Mouse (Mus musculus) cortical plate, adult 2 months (tissue): ENCODE measurements around the gene Cd24a. TPM values are rescaled to one million over a fixed set of nuclear protein-coding genes. Genes with fewer than 3 reads are reported as not detected.

Experiments
- H3K27ac ChIP-seq: fragments of 200-500 bp; 2 replicates; pipeline ENCODE4 v1.5.1; 2012; ENCODE audit warnings: low read length, control low read depth, inconsistent platforms; ENCODE audit not compliant: insufficient read depth
- H3K4me1 ChIP-seq: fragments of 200-500 bp; 2 replicates; pipeline ENCODE4 v1.6.1; 2011; ENCODE audit warnings: low read length; ENCODE audit not compliant: control insufficient read depth, insufficient read depth
- H3K4me3 ChIP-seq: fragments of 200-500 bp; 2 replicates; pipeline ENCODE4 v1.5.1; 2011; ENCODE audit warnings: mild to moderate bottlenecking, low read length, control low read depth; ENCODE audit not compliant: insufficient read depth
- CTCF ChIP-seq: fragments of 200-500 bp; IDR thresholded peaks from 2 replicates; pipeline ENCODE4 v1.5.1; 2011; ENCODE audit warnings: mild to moderate bottlenecking, control low read depth, low read length; ENCODE audit not compliant: insufficient read depth; ENCODE audit errors: extremely low read depth
- POLR2A ChIP-seq: fragments of 200-500 bp; IDR thresholded peaks from 2 replicates; pipeline ENCODE4 v1.6.1; 2011; ENCODE audit warnings: mild to moderate bottlenecking, low read length, control low read depth; ENCODE audit not compliant: insufficient read depth; ENCODE audit errors: extremely low read depth
- polyA plus RNA-seq: library from polyadenylated mRNA; depleted of rRNA; stranded (reverse); fragments of >200 nt; gene quantifications from 2 replicates; pipeline ENCODE4 v1.2.3, GENCODE M21; 2012

The Cd24a gene
- polyA plus RNA-seq, 1 experiment: 13.5 TPM

DNA sequence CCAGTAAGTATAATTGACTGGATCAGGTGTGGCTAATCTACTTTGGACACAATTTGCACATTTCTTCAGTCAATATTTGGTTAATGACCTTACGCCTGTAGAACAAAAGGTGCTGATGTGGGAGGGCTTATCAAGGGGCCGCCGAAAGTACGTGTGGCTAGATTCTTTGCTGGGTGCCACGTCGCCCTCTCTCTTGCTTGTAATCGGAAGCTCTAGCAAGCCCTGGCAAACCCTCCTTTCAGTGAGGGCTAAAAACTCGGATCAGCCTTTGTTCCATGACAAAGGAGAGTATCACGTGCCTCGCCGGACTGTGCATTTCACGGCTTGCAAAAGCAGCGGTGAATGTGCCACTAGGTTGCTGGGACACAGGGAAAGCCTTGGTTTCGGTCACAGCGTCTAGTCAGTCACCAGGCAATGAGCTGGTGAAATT, 2.6 kb downstream of the Cd24a start:
- H3K4me1 ChIP-seq: 0 out of 2 replicates have a peak, but pooled peaks cover 1% of the 10 kb centered on the region
- TF ChIP-seq POLR2A (no peak), CTCF (no peak)
- H3K27ac ChIP-seq: no peak overlapping the region
- H3K4me3 ChIP-seq: peak overlapping the region; percentile 30

DNA sequence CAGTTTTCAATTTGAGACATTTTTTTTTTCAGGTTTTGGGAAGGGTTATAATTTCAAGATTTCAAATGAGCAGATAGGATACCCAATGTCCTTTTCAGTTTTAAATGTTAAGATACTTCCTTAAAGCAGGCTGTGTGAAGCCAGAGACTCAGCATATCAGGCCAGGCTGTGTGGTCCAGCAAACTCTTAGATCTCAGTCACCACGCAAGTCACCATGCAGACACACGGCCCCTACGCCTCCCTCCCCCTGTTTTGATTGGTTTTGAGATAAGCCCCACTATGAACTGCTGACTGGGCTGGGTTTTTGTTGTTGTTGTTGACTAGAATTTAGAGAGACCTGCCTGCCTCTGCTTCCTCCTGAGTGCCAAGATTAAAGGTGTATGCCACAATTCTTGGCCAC, 3.2 kb downstream of the Cd24a start:
- Histone ChIP-seq H3K27ac (no peak overlapping the region), H3K4me1 (0 out of 2 replicates have a peak, but pooled peaks cover 1% of the 10 kb centered on the region), H3K4me3 (no peak overlapping the region; the same call in 1 of the 2 replicates)
- TF ChIP-seq CTCF: no peak
- no peak for TF ChIP-seq POLR2A

DNA sequence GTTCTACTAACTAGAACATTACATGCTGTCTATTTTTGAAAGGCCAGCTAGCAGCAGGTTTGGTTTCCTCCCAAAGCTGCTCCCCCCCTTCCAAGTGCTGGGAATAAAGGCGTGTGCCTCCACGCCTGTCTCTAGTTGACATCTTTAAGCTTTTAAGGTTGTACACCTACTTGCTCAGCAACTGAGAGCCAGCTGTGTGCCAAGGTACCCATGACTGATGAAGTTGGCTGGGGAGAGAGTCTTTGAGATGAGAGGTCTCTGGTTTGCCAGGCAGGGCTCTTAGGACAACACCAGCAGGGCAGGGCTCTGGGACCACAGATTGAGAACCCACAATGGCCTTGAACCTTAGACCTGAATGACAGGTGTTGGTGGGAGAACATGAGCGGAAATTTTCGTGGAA, 6.5 kb downstream of the Cd24a start:
- H3K4me3 ChIP-seq: no peak overlapping the region
- TF ChIP-seq CTCF (no peak), POLR2A (no peak)
- H3K4me1 ChIP-seq: 0 out of 2 replicates have a peak, but pooled peaks cover 1% of the 10 kb centered on the region
- no peak overlapping the region for H3K27ac ChIP-seq

DNA sequence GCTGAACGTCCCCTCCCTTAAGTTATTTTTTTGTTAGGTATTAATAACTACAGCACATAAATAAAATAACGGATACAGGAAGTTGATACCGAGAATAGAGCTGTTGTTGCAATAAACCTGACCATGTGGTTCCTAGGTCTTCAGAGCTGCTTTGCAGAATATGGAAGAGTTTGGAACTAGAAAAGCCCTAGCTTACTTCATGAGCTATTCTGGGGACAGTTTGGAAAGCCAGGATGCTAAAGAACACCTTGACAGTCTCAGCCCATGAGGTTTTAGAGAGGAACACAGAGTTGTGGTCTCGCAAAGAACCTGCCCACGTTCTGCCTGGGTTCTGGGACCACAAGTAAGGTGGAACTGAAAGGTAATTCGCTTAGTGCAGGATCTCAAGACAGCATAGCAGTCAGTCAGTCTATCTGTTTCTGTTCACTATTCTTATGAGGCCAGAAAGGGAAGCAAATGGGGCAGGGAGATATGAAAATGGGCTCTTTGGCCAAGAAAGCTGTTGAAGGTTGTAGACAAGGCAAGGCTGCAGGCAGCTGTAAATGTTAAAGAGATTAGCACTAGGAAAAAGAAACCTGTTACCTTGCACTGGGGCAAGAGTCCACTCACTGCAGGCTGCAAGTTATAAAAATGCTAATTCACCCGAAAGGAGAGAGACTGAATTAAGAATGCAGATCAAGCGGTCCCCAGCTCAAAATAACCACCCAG, 10.5 kb downstream of the Cd24a start:
- H3K27ac ChIP-seq: no peak overlapping the region
- no peaks in the 10 kb centered on the region for H3K4me1 ChIP-seq
- H3K4me3 ChIP-seq: no peak overlapping the region
- TF ChIP-seq CTCF (no peak), POLR2A (no peak)

DNA sequence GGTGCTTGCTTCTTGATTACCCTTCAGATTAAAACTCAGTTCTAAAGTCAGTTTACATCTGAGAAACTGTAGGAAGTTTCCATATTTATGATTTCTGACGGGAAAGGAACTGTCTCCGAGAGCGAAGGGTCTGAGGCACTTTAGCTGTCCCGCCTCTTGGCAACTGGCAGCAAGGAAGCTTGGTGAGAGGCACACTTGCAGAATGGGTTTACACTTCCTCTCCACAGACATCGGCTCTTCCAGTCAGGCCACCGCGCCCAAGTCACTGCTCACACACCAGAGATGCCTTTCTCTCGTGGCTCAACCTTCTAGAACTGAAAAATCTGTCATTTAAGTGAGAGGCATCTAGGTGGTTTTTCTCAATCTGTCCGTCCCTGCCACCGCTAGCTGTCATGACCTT, 13.4 kb downstream of the Cd24a start:
- no peak for TF ChIP-seq CTCF
- no peak for TF ChIP-seq POLR2A
- Histone ChIP-seq H3K27ac (no peak overlapping the region), H3K4me1 (no peaks in the 10 kb centered on the region), H3K4me3 (no peak overlapping the region)

DNA sequence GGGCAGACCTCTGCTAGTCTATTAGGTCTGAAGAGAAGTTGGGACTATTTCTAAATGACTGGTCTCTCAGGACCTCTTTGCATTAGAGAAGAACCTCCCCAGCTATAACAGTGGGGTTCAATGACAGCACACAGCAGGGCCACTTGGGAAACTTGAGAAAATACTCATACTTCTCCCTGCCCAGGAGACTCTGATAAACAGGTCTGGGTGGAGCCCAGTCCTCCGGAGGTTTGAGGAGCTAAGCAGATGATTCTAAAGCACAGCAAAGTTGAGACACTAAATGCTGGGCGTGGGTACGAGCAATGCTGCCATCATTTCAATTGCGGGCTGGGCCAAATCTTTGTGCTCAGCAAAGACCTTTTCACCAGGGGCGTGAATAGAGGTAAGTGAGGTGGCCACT, 15.1 kb downstream of the Cd24a start:
- Histone ChIP-seq H3K4me1 (no peaks in the 10 kb centered on the region), H3K27ac (no peak overlapping the region), H3K4me3 (no peak overlapping the region)
- TF ChIP-seq POLR2A (no peak), CTCF (no peak)

DNA sequence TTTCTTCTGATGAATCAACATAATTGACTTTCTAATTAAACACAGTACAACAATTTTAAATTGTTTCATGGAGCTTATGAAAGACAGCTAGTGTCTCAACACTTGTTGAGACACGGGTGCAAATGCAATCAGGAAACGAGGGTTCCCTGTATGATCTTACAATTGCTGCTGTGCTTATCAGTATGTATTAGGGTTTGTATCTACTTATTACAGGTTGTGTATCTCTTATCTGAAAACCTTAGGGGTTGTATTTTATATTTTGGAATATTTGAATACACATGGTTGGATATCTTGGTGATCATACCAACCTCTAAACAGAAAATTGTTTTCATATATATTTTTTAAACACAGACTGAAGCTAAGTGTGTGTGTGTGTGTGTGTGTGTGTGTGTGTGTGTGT, 16.1 kb downstream of the Cd24a start:
- no peak overlapping the region for H3K4me3 ChIP-seq
- H3K27ac ChIP-seq: no peak overlapping the region
- no peaks in the 10 kb centered on the region for H3K4me1 ChIP-seq
- TF ChIP-seq POLR2A: no peak
- no peak for TF ChIP-seq CTCF

DNA sequence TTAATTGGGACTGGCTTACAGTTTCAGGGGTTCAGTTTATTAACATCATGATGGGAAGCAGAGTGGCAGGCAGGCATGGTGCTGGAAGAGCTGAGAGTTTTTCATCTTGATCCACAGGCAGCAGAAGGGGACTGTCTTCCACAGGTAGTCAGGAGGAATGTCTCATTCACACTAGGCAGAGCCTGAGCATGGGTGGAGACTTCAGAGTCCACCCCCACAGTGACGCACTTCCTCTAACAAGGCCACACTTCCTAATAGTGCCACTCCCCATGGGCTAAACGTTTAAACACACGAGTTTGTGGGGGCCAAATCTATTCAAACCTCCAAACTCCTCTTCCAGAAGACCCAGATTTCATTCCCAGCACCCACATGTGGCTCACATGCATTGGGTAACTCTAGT, 16.8 kb downstream of the Cd24a start:
- Histone ChIP-seq H3K4me1 (no peaks in the 10 kb centered on the region), H3K27ac (no peak overlapping the region), H3K4me3 (no peak overlapping the region)
- TF ChIP-seq POLR2A (no peak), CTCF (no peak)

DNA sequence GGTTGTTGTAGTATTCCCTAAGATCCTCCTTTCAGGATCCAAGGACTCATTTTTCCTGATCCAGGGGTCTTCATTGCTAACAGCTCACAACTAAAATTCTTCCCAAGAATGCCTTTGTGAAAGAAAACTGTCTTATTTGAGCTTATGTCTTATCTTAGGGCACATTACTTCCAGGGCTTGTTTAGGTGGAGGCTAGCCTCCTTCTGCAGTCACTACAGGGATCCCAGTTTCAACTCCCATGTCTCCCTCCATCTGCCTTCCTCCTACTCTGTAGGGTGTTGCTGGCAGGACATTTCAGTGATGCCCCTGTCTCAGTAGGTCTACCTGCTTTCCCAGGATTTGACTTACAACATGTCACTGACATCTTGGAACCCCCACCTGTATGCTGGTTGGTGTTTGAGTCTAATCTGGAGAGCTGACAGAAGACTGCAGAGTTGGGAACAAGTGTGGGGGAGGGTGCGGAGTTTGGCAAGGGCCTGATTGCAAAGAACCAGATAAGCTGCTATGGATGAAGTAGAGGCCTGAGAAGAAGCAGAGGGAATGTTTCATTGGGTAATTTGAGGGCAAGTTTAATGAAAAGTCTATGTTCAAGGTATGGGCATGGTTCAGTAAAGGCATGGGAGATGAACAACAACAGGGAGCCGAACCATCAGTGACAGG, 20.1 kb downstream of the Cd24a start:
- Histone ChIP-seq H3K4me1 (no peaks in the 10 kb centered on the region), H3K4me3 (no peak overlapping the region), H3K27ac (no peak overlapping the region)
- TF ChIP-seq CTCF (no peak), POLR2A (no peak)

DNA sequence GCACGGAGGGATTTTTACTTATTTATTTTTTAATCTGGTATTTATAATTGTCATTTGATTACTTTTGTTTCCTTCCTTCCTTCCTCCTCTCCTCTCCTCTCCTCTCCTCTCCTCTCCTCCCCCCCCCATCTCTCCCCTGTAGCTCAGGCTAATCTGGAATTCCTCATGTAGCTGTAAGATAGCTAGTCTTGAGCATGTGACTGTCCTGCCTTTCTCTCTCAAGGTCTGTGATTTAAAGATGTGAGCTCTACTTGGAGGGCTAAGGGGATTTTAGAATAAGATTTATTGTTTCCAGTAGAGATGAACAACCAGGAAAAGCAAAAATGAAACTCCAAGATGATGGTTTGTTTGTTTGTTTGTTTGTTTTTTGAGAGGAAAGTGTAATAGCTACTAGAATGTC, 23.0 kb downstream of the Cd24a start:
- H3K4me1 ChIP-seq: no peaks in the 10 kb centered on the region
- H3K27ac ChIP-seq: no peak overlapping the region
- TF ChIP-seq POLR2A (no peak), CTCF (no peak)
- H3K4me3 ChIP-seq: no peak overlapping the region
